Mouse (Mus musculus) layer of hippocampus, adult 18-20 months (tissue): Measurements from ENCODE around the gene Tspo. TPM values are rescaled to one million over a fixed set of nuclear protein-coding genes. Genes with fewer than 3 reads are reported as not detected.

Source experiments
- microRNA-seq, 2 experiments: library from miRNA; unstranded; fragments of <30 nt; microRNA quantifications; one replicate each; pipeline ENCODE4 v1.2.0; 2021
- total RNA-seq, 2 experiments: library from RNA; stranded (reverse); gene quantifications; 2 replicates each; pipeline ENCODE4 v1.2.3; 2021

Tspo gene
- total RNA-seq, 2 experiments from 2014 or later, result 6.7 to 8.5 TPM

Small RNA genes lying within 50 kb of the gene (microRNA-seq; reads per million reads assigned to microRNA genes)
- gene Gm24575, result 0 reads per million in 2 experiments

Other genes with a start within 250 kb of the Tspo start
- gene Arfgap3, start 213.3 kb upstream of the Tspo start, total RNA-seq, result 10 to 100 TPM; 19.1 to 20.1 TPM
- 100 to 1,000 TPM; 101 to 106 TPM for gene Pacsin2, start 99.0 kb upstream of the Tspo start, total RNA-seq
- gene Ttll1, start 52.7 kb upstream of the Tspo start, total RNA-seq, result 10 to 100 TPM; 36.0 to 38.5 TPM
- under 1 TPM; 0.43 to 0.47 TPM for gene Bik, start 36.7 kb upstream of the Tspo start, total RNA-seq
- gene Mcat, start 195 bp downstream of the Tspo start, total RNA-seq, result 10 to 100 TPM; 21.8 to 29.3 TPM
- gene Ttll12, start 31.6 kb downstream of the Tspo start, total RNA-seq, result 10 to 100 TPM; 11.7 to 12.1 TPM
- 10 to 100 TPM; 15.9 to 18.4 TPM for gene Scube1, start 161.4 kb downstream of the Tspo start, total RNA-seq
- gene Mpped1, start 215.9 kb downstream of the Tspo start, total RNA-seq, result 100 to 1,000 TPM; 188 to 196 TPM